Mouse (Mus musculus): ENCODE data around the gene Eps8l1. TPM values are rescaled to one million over a fixed set of nuclear protein-coding genes. Genes with fewer than 3 reads are reported as not detected.

Eps8l1 gene
- polyA plus RNA-seq, 1 experiment from 2014 or later, result 5.0 TPM

DNA sequence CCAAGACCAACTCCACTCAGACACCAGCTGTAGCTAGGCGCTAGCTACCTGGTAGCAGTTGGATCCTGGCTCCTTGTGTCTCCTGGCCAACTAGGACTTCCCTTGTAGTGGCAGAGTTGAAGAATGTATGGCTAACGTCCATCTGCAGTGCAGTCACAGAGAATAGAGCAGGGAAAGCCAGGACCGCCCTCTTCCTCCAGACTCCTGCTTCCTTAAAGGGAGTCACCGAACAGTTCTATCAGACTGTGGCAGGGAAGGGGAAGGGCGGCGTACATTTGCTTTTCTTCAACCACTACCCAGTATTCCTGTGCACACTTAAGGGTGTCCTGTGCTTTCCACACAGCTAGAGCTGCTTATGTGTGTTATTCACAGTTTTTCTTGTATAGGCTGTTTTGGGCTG, 30.8 kb downstream of the Eps8l1 start:
- H3K4me2 ChIP-seq (replicated peaks; ENCODE audit: low read depth, low read length), result no peak overlapping the region
- H3K27ac ChIP-seq (ENCODE audit: low read length), result no peak overlapping the region
- WGBS, result 70% methylated on average over 6 of the region's 6 CpGs
- no peaks in the 10 kb centered on the region for H3K27me3 ChIP-seq (ENCODE audit: control insufficient read depth, insufficient read depth, low read length)
- H3K9ac ChIP-seq (replicated peaks; ENCODE audit: low read depth, low read length), result no peak overlapping the region
- no peak overlapping the region for H3K4me3 ChIP-seq (ENCODE audit: low read depth, low read length)
- H3K4me1 ChIP-seq (ENCODE audit: control insufficient read depth, insufficient read depth, low read length), result peaks cover 12% of the 10 kb centered on the region
- no peaks in the 10 kb centered on the region for H3K9me3 ChIP-seq (ENCODE audit: control insufficient read depth, low read depth, low read length)
- H3K36me3 ChIP-seq (ENCODE audit: control insufficient read depth, insufficient read depth, low read length), result peaks cover 31% of the 10 kb centered on the region
- no peak for ATAC-seq (ENCODE audit: insufficient number of reproducible peaks, insufficient read depth, low FRiP score, low read depth)

DNA sequence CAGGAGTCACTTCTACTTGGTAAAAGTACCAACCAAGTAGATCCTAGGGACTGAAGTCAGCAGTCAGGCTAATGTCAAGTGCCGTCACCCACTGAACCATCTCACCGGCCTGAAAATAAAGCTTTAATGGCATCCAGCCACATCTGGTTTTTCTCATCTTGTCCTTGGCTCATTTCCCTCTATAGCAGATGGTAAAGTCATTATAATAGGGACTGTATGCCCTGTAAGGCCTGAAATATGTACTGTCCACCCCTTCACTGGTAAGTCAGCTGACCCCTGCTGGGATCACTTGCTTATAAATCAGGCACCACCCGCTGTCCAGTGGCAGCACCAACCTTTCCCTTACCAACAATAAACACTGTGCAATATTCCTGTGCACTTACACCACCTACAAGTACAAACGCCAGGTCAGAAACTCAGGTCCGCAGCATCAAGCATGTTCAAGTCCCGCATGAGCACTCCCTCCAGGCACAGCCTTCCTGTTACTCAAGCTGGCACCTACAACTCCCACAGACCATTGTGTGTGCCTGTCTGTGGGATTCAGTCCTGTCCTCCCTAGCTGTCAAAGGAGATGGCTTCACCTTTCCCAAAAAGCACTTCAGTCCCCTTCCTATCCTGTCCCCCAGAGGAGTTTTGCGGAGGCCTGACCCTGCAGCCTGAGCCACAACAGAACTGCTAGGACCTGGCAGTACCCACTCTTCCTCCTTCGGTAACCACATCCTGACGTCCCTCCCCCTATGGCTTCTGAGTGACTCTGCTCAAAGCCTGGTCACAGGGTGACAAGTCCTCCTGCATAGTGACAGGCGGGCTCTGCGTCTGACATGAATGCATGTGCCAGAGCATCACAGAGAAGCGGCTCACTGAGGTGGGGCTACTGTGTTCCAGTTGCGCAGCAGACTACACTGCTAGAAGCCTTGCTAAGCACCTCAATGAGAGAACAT, 32.1 kb downstream of the Eps8l1 start:
- ATAC-seq (ENCODE audit: insufficient number of reproducible peaks, insufficient read depth, low FRiP score, low read depth), result no peak

DNA sequence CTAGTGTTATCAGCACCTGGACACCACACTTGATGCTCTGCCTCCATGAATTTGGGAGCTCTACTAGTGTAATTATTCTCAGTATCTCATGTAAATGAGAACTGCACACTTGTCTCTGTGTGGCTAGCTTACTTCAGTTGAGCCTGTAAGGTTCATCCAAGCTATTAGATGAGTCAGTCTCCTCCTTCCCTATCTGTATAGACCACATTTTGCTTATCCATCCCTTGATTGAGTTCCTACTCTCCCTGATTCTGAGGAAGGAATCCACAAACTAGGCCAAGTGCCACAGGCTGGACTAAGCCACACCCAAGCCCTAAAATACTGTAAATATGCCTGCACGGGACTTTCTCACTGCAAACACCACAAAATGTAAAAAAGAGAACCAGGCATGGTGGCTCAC, 33.5 kb downstream of the Eps8l1 start:
- Histone ChIP-seq H3K4me1 (ENCODE audit: control insufficient read depth, insufficient read depth, low read length) (peaks cover 24% of the 10 kb centered on the region), H3K27me3 (ENCODE audit: control insufficient read depth, insufficient read depth, low read length) (no peaks in the 10 kb centered on the region), H3K9ac (replicated peaks; ENCODE audit: low read depth, low read length) (no peak overlapping the region), H3K27ac (ENCODE audit: low read length) (no peak overlapping the region), H3K36me3 (ENCODE audit: control insufficient read depth, insufficient read depth, low read length) (peaks cover 34% of the 10 kb centered on the region), H3K9me3 (ENCODE audit: control insufficient read depth, low read depth, low read length) (no peaks in the 10 kb centered on the region), H3K4me2 (replicated peaks; ENCODE audit: low read depth, low read length) (no peak overlapping the region), H3K4me3 (ENCODE audit: low read depth, low read length) (no peak overlapping the region)
- 61% methylated on average over 1 of the region's 1 CpGs for WGBS
- ATAC-seq (ENCODE audit: insufficient number of reproducible peaks, insufficient read depth, low FRiP score, low read depth), result no peak

More for the DNA sequence above, 32.1 kb downstream of the Eps8l1 start:
- Histone ChIP-seq H3K27ac (ENCODE audit: low read length) (peak overlapping the region; percentile 48; the same call in 1 of the 2 replicates), H3K4me3 (ENCODE audit: low read depth, low read length) (no peak overlapping the region), H3K36me3 (ENCODE audit: control insufficient read depth, insufficient read depth, low read length) (peaks cover 38% of the 10 kb centered on the region), H3K9ac (replicated peaks; ENCODE audit: low read depth, low read length) (no peak overlapping the region), H3K27me3 (ENCODE audit: control insufficient read depth, insufficient read depth, low read length) (no peaks in the 10 kb centered on the region), H3K4me2 (replicated peaks; ENCODE audit: low read depth, low read length) (no peak overlapping the region), H3K4me1 (ENCODE audit: control insufficient read depth, insufficient read depth, low read length) (peaks cover 12% of the 10 kb centered on the region), H3K9me3 (ENCODE audit: control insufficient read depth, low read depth, low read length) (no peaks in the 10 kb centered on the region)
- WGBS, result 78% methylated on average over 13 of the region's 13 CpGs

DNA sequence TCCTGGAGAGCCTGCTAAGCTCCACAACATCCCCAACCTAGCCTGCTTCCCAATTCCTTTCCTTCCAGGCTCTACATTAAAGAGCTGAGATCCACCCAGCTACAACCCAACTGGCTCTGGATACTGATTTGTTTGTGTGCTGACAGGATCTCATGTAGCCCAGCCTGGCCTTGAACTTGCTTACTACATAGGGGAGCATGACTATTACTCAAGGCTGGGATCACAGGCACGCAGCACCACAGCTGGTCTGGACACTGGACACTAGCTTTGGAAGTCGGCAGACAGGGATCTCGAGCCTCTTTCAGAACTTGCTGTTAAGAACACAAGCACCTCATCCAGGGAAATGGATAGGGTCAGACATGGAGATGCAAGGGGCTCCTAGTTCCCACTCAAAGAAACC, 36.0 kb downstream of the Eps8l1 start:
- no peak overlapping the region for H3K9ac ChIP-seq (replicated peaks; ENCODE audit: low read depth, low read length)
- no peaks in the 10 kb centered on the region for H3K9me3 ChIP-seq (ENCODE audit: control insufficient read depth, low read depth, low read length)
- H3K4me3 ChIP-seq (ENCODE audit: low read depth, low read length), result no peak overlapping the region
- H3K36me3 ChIP-seq (ENCODE audit: control insufficient read depth, insufficient read depth, low read length), result peaks cover 22% of the 10 kb centered on the region
- H3K27ac ChIP-seq (ENCODE audit: low read length), result no peak overlapping the region
- no peaks in the 10 kb centered on the region for H3K27me3 ChIP-seq (ENCODE audit: control insufficient read depth, insufficient read depth, low read length)
- no peak for ATAC-seq (ENCODE audit: insufficient number of reproducible peaks, insufficient read depth, low FRiP score, low read depth)
- peaks cover 38% of the 10 kb centered on the region for H3K4me1 ChIP-seq (ENCODE audit: control insufficient read depth, insufficient read depth, low read length)
- 97% methylated on average over 3 of the region's 3 CpGs for WGBS
- H3K4me2 ChIP-seq (replicated peaks; ENCODE audit: low read depth, low read length), result no peak overlapping the region

DNA sequence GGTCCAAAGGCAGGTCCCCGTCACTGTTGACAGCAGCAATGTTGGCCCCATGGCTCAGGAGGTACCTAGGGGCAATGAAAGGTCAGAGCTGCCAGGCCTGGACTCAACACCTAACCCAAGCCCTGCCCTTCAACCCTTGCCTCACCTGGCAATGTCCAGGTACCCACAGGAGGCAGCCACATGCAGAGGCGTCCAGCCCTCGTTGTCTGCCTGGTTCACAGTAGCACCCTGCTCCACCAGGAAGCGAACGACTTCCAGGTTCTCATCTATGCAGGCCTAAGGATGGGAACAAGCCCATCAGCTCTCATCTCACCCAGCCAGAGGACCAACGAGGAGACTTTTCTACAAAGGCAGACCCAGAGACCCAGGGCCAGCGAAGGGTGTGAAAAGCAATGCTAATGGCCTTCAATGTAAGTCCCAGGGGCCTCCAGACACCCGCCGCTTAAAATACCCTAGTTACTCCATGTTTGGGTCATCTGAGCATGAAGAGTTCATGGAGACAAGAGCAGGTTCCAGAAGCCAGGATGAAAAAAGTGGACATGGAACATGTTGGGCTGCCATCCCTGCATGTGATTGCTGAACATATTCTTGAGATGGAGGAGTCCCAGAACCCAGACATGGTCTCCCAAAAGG, 36.9 kb downstream of the Eps8l1 start:
- H3K9ac ChIP-seq (replicated peaks; ENCODE audit: low read depth, low read length), result no peak overlapping the region
- H3K4me3 ChIP-seq (ENCODE audit: low read depth, low read length), result no peak overlapping the region
- no peak overlapping the region for H3K27ac ChIP-seq (ENCODE audit: low read length)

DNA sequence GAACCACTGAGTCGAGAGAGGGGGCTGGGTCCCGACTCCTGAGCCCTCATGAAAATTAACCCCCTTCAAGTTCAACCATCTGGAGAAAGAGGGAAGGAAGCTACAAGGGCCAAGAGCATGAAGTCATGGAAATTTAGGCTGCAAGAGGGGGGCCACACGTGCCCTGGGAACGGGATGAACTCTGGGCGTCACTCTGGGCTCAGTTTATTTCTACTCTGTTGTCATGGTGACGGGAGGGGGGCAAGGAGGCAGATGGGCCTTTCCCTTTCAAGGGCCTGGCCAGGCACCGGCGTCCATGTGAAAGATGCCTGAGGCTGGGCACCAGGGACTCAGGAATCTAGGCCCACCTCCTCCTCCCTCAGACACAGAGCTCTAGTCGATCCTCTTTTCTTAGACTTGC, 37.8 kb downstream of the Eps8l1 start:
- peak; percentile 20; the same call in 1 of the 2 replicates for ATAC-seq (ENCODE audit: insufficient number of reproducible peaks, insufficient read depth, low FRiP score, low read depth)
- H3K27me3 ChIP-seq (ENCODE audit: control insufficient read depth, insufficient read depth, low read length), result no peaks in the 10 kb centered on the region
- H3K4me1 ChIP-seq (ENCODE audit: control insufficient read depth, insufficient read depth, low read length), result peaks cover 26% of the 10 kb centered on the region
- peaks cover 16% of the 10 kb centered on the region for H3K36me3 ChIP-seq (ENCODE audit: control insufficient read depth, insufficient read depth, low read length)
- 17% methylated on average over 9 of the region's 9 CpGs for WGBS
- H3K4me2 ChIP-seq (replicated peaks; ENCODE audit: low read depth, low read length), result peak overlapping the region; percentile 61
- no peaks in the 10 kb centered on the region for H3K9me3 ChIP-seq (ENCODE audit: control insufficient read depth, low read depth, low read length)
- H3K4me3 ChIP-seq (ENCODE audit: low read depth, low read length), result no peak overlapping the region; the same call in 1 of the 2 replicates
- H3K9ac ChIP-seq (replicated peaks; ENCODE audit: low read depth, low read length), result 0 out of 2 replicates have a peak overlapping the region, but pooled peaks have one; percentile 10
- peak overlapping the region; percentile 63 for H3K27ac ChIP-seq (ENCODE audit: low read length)

More for the DNA sequence above, 36.9 kb downstream of the Eps8l1 start:
- H3K36me3 ChIP-seq (ENCODE audit: control insufficient read depth, insufficient read depth, low read length), result peaks cover 22% of the 10 kb centered on the region
- ATAC-seq (ENCODE audit: insufficient number of reproducible peaks, insufficient read depth, low FRiP score, low read depth), result no peak
- H3K4me1 ChIP-seq (ENCODE audit: control insufficient read depth, insufficient read depth, low read length), result peaks cover 34% of the 10 kb centered on the region
- peak overlapping the region; percentile 61; the same call in 1 of the 2 replicates for H3K4me2 ChIP-seq (replicated peaks; ENCODE audit: low read depth, low read length)
- no peaks in the 10 kb centered on the region for H3K27me3 ChIP-seq (ENCODE audit: control insufficient read depth, insufficient read depth, low read length)
- whole genome bisulfite sequencing, result 94% methylated on average over 9 of the region's 9 CpGs
- H3K9me3 ChIP-seq (ENCODE audit: control insufficient read depth, low read depth, low read length), result no peaks in the 10 kb centered on the region

DNA sequence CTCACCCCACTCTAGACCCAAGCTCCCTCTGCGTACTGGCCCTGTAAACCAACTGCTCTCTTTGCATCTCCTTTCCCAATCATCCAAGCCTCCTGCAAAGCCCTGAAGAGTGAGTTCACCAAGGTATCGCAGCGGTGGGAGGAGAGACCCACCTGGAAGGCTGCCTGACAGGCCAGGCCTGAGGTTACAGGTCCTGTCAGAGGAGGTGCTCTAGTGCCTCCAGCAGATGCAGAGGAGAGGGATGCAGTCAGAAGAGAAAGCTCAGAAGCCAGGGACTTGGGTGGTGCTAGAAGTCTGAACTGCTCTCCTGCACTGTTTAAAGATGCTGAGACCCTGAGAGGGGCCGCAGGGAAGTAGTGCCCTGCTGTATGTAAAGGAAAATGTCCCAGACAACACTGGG, 38.6 kb downstream of the Eps8l1 start:
- H3K4me3 ChIP-seq (ENCODE audit: low read depth, low read length), result peak overlapping the region; percentile 11; the same call in 1 of the 2 replicates
- peaks cover 16% of the 10 kb centered on the region for H3K36me3 ChIP-seq (ENCODE audit: control insufficient read depth, insufficient read depth, low read length)
- peak overlapping the region; percentile 63 for H3K27ac ChIP-seq (ENCODE audit: low read length)
- no peaks in the 10 kb centered on the region for H3K9me3 ChIP-seq (ENCODE audit: control insufficient read depth, low read depth, low read length)
- H3K27me3 ChIP-seq (ENCODE audit: control insufficient read depth, insufficient read depth, low read length), result no peaks in the 10 kb centered on the region
- ATAC-seq (ENCODE audit: insufficient number of reproducible peaks, insufficient read depth, low FRiP score, low read depth), result no peak
- H3K4me2 ChIP-seq (replicated peaks; ENCODE audit: low read depth, low read length), result peak overlapping the region; percentile 61
- H3K4me1 ChIP-seq (ENCODE audit: control insufficient read depth, insufficient read depth, low read length), result peaks cover 25% of the 10 kb centered on the region
- H3K9ac ChIP-seq (replicated peaks; ENCODE audit: low read depth, low read length), result no peak overlapping the region; the same call in 1 of the 2 replicates
- WGBS, result 85% methylated on average over 4 of the region's 4 CpGs

DNA sequence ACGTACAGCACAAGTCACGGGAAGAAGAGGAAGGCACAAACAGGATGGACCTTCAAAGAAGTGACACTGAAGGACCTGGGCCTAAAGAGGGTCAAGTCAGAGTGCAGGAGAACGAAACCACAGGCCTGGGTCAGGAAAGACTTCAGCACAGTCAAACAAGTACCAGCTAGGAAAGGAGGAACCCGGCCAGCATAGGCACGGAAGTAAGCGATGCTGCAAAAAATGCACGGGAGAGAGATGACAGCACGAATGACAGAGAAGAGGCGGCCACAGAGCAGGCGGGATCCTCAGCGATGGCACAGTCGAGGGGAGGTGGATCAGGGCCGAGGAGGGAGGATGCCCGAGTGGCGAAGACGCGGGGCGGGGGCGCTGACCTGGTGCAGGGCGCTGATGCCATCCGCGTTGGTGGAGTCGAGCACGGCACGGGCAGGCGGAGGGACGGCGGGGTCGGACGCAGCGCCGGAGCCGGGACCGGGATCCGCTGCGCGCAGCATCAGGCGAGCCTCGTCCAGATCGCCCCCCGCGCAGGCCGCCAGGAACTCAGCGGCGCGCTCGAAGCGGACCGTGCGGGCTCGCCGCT, 40.5 kb downstream of the Eps8l1 start:
- H3K4me1 ChIP-seq (ENCODE audit: control insufficient read depth, insufficient read depth, low read length), result peaks cover 25% of the 10 kb centered on the region
- no peaks in the 10 kb centered on the region for H3K9me3 ChIP-seq (ENCODE audit: control insufficient read depth, low read depth, low read length)
- peak overlapping the region; percentile 93 for H3K27ac ChIP-seq (ENCODE audit: low read length)
- peak overlapping the region; percentile 91 for H3K4me3 ChIP-seq (ENCODE audit: low read depth, low read length)
- peak overlapping the region; percentile 95 for H3K9ac ChIP-seq (replicated peaks; ENCODE audit: low read depth, low read length)
- H3K27me3 ChIP-seq (ENCODE audit: control insufficient read depth, insufficient read depth, low read length), result no peaks in the 10 kb centered on the region
- ATAC-seq (ENCODE audit: insufficient number of reproducible peaks, insufficient read depth, low FRiP score, low read depth), result peak; percentile 20
- peak overlapping the region; percentile 61 for H3K4me2 ChIP-seq (replicated peaks; ENCODE audit: low read depth, low read length)
- WGBS, result under 1% methylated on average over 33 of the region's 52 CpGs
- H3K36me3 ChIP-seq (ENCODE audit: control insufficient read depth, insufficient read depth, low read length), result peaks cover 10% of the 10 kb centered on the region; the same call in 1 of the 2 replicates

Data from stomach, embryonic 14.5 days (tissue).